Mouse (Mus musculus) midbrain, embryonic 16.5 days (tissue): ENCODE data around the gene Cntn4. TPM values are rescaled to one million over a fixed set of nuclear protein-coding genes. Genes with fewer than 3 reads are reported as not detected.

Experiments
- ATAC-seq: fragments of 200-750 bp; cut with Nextera tagmentation; 2 replicates; pipeline ENCODE4 v1.8.0; 2017; ENCODE audit warnings: moderate TSS enrichment
- H3K27ac ChIP-seq: fragments of 300-500 bp; sonication (generic); 2 replicates; pipeline ENCODE4 v1.5.1; 2014; ENCODE audit warnings: mild to moderate bottlenecking, low read length, mixed read lengths
- H3K27me3 ChIP-seq: fragments of 300-500 bp; sonication (generic); 2 replicates; pipeline ENCODE4 v1.6.1; 2014; ENCODE audit warnings: low read depth, low read length, mixed read lengths; ENCODE audit not compliant: control insufficient read depth, insufficient read depth
- H3K36me3 ChIP-seq: fragments of 300-500 bp; sonication (generic); 2 replicates; pipeline ENCODE4 v1.6.1; 2014; ENCODE audit warnings: mild to moderate bottlenecking, low read length, moderate library complexity, mixed read lengths; ENCODE audit not compliant: control insufficient read depth, insufficient read depth
- H3K4me1 ChIP-seq: fragments of 300-500 bp; sonication (generic); 2 replicates; pipeline ENCODE4 v1.6.1; 2014; ENCODE audit warnings: mild to moderate bottlenecking, low read length, mixed read lengths; ENCODE audit not compliant: control insufficient read depth, insufficient read depth
- H3K4me2 ChIP-seq: fragments of 300-500 bp; sonication (generic); 2 replicates; pipeline ENCODE4 v1.6.1; 2014; ENCODE audit warnings: mild to moderate bottlenecking, low read length, mixed read lengths
- H3K4me3 ChIP-seq: fragments of 300-500 bp; sonication (generic); 2 replicates; pipeline ENCODE4 v1.5.1; 2014; ENCODE audit warnings: low read depth, mild to moderate bottlenecking, low read length, moderate library complexity, mixed read lengths
- H3K9ac ChIP-seq: fragments of 300-500 bp; sonication (generic); 2 replicates; pipeline ENCODE4 v1.6.1; 2014; ENCODE audit warnings: low read depth, low read length, mixed read lengths
- H3K9me3 ChIP-seq: fragments of 300-500 bp; sonication (generic); replicated peaks from 2 replicates; pipeline ENCODE4 v1.6.1; 2014; ENCODE audit warnings: mild to moderate bottlenecking, low read length, mixed read lengths; ENCODE audit not compliant: control insufficient read depth, poor library complexity, severe bottlenecking
- WGBS: fragments of 180-500 bp; shearing (Covaris S2); extraction: QIAGEN DNeasy Blood & Tissue Kit; methylation state at CpG from one replicate; pipeline ENCODE4 v1.1.7; 2014; 5-methylcytosine and 5-hydroxymethylcytosine counted together
- polyA plus RNA-seq: library from polyadenylated mRNA; unstranded; fragments of >200 nt; fragmentation: Nextera tagmentation; extraction: Ambion mirVana; gene quantifications from 2 replicates; pipeline ENCODE4 v1.2.1, GENCODE M21; 2015

Cntn4 gene
- polyA plus RNA-seq: 31.3 and 36.7 TPM in 2 replicates

DNA sequence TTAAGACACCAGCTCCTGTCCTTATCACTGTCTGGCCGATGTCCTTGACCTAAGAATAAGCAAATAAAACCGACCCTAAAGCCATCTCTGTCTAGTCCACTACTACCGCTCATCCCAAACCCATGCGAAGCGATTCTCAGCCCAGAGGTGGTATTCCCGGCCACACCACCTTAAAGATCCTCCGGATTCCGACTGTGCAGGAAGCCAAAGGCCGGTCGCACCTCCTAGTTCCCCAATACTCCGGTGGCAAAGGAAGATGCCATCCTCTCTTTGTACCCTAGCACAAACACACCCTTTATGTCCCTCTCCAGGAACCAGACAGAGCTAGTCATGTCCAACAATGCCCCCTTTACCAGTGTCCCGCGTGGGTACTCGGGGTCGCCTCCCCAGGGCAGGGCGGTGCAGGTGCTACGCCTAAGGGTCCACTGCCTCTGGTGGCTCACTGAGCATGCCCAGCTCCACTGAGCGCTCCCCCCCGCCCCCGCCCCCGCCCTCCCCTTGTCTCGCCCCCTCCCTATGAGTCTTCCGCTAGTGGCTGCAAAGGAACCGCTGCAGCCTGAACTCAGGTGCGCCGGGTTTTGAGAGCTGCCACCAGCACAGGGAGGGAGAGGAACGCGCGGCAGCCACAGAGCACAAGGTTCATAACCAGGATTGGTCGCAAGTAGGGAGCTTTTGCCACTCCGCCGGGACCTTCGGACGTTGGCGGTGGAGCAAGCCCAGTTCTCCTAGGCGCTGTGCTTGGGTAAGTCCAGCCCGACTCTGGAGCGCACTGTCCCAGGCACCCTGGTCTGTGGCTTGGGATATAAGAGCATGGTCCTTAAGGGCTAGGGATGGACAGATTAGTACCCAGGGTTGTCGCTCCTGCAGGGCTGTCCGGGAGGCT, at the start of gene Cntn4:
Gene Cntn4 (plus strand): TSS at position 512 of the 883 bp plus-strand sequence.
- Histone ChIP-seq H3K36me3 (no peaks in the 10 kb centered on the region), H3K4me1 (peaks cover 5% of the 10 kb centered on the region), H3K9ac (peak within 1 kb of the TSS; percentile 76), H3K9me3 (no peaks in the 10 kb centered on the region), H3K4me2 (peak within 1 kb of the TSS; percentile 79), H3K27ac (peak within 1 kb of the TSS; percentile 78), H3K27me3 (no peaks in the 10 kb centered on the region), H3K4me3 (peak within 1 kb of the TSS; percentile 62)
- WGBS: under 1% methylated on average over 37 of the region's 40 CpGs
- peak; percentile 94 for ATAC-seq

DNA sequence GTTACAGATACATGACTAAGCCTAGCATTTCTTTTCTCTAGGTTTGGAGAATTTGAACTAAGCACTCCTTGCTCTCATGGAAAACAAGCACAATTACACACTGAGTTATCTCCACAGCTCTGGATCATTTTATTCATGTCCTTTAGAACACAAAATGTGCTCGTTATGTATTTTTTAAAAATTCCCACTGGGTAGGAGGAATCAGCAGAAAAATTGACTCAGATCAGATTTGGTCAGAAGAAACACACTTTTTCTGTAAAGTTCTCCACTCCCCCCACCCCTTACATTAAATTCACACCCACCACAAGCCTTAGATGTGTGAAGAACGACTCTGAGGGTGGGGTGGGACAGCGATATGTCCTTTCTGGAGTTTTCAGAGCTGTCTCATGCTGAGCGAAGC, 3.2 kb upstream of the Cntn4 start:
- no peak overlapping the region for H3K4me3 ChIP-seq
- H3K9me3 ChIP-seq: no peaks in the 10 kb centered on the region
- H3K9ac ChIP-seq: no peak overlapping the region
- H3K36me3 ChIP-seq: no peaks in the 10 kb centered on the region
- WGBS: 66% methylated on average over 4 of the region's 4 CpGs
- H3K4me2 ChIP-seq: no peak overlapping the region
- ATAC-seq: no peak
- H3K27me3 ChIP-seq: no peaks in the 10 kb centered on the region
- no peak overlapping the region for H3K27ac ChIP-seq
- peaks cover 5% of the 10 kb centered on the region for H3K4me1 ChIP-seq

DNA sequence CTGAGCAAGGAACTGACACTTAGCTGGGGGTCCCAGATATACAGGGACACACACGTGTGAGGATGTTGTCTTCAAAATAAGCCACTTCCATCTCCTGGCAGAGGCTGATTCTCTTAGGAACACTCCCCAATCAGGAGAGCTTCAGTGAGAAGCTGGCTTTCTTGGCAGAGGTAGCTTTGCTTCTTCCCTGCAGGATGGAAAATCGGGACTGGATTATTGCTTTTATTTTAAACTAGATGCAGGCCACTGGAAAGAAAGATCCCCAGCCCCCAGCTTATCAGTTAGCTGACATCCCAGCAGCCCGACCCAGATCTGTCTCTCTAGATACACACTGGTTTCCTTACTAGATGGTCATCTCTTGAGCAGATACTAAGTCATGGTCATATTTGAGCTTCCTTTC, 2.4 kb upstream of the Cntn4 start:
- Histone ChIP-seq H3K4me1 (peaks cover 5% of the 10 kb centered on the region), H3K36me3 (no peaks in the 10 kb centered on the region), H3K9ac (no peak overlapping the region), H3K4me2 (no peak overlapping the region), H3K27me3 (no peaks in the 10 kb centered on the region), H3K9me3 (no peaks in the 10 kb centered on the region), H3K27ac (no peak overlapping the region), H3K4me3 (no peak overlapping the region)
- ATAC-seq: no peak
- WGBS: 37% methylated on average over 3 of the region's 3 CpGs

DNA sequence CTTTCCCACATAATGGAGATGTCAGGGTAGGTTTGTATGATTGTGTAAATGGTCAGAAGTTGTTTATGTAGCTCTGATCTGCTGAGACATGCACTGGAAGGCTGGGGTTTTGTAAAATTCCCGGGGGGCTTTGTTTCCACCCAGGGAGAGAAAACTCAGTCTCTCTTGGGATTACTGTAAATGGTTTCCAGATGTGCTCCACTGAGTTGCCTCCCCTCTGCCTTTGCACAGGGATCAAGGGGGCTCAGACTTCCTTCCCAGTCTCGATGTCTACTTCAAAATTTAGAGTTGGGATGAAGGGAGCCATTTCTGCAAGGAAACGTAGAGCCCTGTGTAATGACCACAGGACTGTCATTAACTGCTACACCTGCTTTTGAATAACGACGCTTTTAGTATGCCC, 823 bp upstream of the Cntn4 start:
- Histone ChIP-seq H3K9me3 (no peaks in the 10 kb centered on the region), H3K4me2 (peak overlapping the region; percentile 79), H3K36me3 (no peaks in the 10 kb centered on the region), H3K4me3 (peak overlapping the region; percentile 62), H3K9ac (peak overlapping the region; percentile 76), H3K27me3 (no peaks in the 10 kb centered on the region), H3K4me1 (peaks cover 5% of the 10 kb centered on the region), H3K27ac (peak overlapping the region; percentile 78)
- ATAC-seq: 0 out of 2 replicates have a peak, but pooled peaks have one; percentile 1
- WGBS: 23% methylated on average over 5 of the region's 5 CpGs

DNA sequence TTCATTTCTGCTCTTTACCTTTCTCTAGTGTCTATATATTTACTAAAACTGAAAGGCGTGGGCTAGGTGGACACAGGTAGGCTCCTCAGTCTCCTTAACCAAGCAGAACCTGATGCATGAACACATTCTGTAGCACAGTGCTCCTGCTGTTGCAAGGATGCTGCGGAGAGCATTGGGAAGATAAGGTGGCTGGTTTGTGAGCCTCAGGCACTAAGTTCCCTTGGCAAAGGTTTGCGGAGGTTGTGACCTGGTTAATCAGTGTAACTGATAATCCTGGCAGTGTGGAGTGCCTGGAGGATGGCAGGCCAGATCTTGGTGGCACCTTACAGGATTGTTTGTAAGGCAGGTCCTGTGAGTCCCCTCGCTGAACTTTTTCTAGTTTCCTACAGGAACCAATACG, 1.3 kb downstream of the Cntn4 start:
- no peak for ATAC-seq
- Histone ChIP-seq H3K9me3 (no peaks in the 10 kb centered on the region), H3K4me3 (peak overlapping the region; percentile 62), H3K36me3 (no peaks in the 10 kb centered on the region), H3K9ac (peak overlapping the region; percentile 42), H3K4me2 (peak overlapping the region; percentile 79), H3K4me1 (peaks cover 5% of the 10 kb centered on the region), H3K27me3 (no peaks in the 10 kb centered on the region), H3K27ac (peak overlapping the region; percentile 43; the same call in 1 of the 2 replicates)
- 7% methylated on average over 5 of the region's 5 CpGs for WGBS

DNA sequence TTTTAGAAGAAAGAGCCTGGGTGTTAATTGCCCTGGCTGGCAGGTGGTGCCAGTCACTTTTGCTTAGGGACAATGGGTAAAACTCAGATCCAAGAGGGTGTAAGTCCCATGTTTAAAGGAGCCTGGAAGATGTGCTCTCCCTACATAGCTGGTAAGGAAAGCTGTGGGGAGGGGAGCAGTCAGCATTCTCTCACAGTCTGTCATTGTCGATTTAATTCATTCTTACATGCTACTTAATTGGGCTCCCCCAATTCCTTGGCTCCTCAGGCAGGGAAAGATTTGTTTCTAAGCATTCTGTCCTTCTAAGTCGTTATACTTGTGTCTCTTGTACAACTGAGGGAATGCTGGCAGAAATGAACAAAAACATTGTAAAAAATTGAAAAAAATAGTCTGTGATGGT, 4.0 kb downstream of the Cntn4 start:
- Histone ChIP-seq H3K4me1 (no peaks in the 10 kb centered on the region; the same call in 1 of the 2 replicates), H3K4me2 (peak overlapping the region; percentile 38), H3K9me3 (no peaks in the 10 kb centered on the region), H3K27me3 (no peaks in the 10 kb centered on the region), H3K36me3 (no peaks in the 10 kb centered on the region), H3K4me3 (0 out of 2 replicates have a peak overlapping the region, but pooled peaks have one; percentile 14), H3K9ac (no peak overlapping the region), H3K27ac (no peak overlapping the region)
- 53% methylated on average over 2 of the region's 2 CpGs for WGBS
- ATAC-seq: no peak

DNA sequence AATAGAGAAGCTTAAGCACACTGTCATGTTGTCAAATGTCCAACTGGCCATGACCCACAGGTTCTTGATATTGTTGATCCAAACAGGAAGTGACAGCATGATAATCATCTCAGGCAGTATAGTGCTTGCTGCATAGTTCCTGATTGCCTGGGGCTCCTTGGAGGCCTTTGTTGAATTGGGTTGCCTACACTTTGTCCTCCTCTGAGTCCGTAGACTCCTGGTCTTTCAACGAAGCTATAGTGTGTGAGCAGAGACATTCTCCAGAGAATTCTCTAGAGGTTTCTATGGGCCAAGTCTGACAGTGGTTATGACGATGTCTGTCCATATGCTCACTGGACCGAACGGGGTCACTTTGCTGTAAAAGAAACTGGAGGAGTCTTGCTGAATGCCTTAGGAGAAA, 5.8 kb downstream of the Cntn4 start:
- no peak for ATAC-seq
- 89% methylated on average over 5 of the region's 5 CpGs for WGBS
- Histone ChIP-seq H3K27me3 (no peaks in the 10 kb centered on the region), H3K4me1 (no peaks in the 10 kb centered on the region; the same call in 1 of the 2 replicates), H3K4me2 (no peak overlapping the region), H3K9me3 (no peaks in the 10 kb centered on the region), H3K27ac (no peak overlapping the region), H3K9ac (no peak overlapping the region), H3K4me3 (no peak overlapping the region), H3K36me3 (no peaks in the 10 kb centered on the region)

DNA sequence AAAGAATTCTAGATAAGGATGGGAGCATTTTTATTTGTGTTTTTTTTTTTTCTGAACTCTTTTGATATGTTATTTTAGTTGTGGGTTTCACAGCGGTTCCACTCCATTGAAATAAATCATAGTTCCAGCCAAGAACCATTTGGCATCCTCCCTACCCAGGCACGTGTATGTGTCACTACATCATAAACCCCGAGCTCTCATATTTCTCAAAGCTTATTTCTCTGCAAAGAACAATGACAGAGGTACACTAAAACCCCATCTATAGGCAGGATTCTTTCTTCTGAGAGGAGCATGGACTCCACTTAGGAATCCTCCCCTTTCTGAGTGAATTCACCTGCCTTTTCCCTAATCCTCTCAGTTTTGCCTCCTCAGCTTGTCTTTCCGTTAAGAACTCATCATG, 6.7 kb downstream of the Cntn4 start:
- H3K4me2 ChIP-seq: no peak overlapping the region
- no peaks in the 10 kb centered on the region for H3K9me3 ChIP-seq
- no peaks in the 10 kb centered on the region for H3K27me3 ChIP-seq
- ATAC-seq: no peak
- WGBS: 55% methylated on average over 4 of the region's 4 CpGs
- H3K4me1 ChIP-seq: no peaks in the 10 kb centered on the region
- no peaks in the 10 kb centered on the region for H3K36me3 ChIP-seq
- no peak overlapping the region for H3K4me3 ChIP-seq
- no peak overlapping the region for H3K27ac ChIP-seq
- H3K9ac ChIP-seq: no peak overlapping the region

DNA sequence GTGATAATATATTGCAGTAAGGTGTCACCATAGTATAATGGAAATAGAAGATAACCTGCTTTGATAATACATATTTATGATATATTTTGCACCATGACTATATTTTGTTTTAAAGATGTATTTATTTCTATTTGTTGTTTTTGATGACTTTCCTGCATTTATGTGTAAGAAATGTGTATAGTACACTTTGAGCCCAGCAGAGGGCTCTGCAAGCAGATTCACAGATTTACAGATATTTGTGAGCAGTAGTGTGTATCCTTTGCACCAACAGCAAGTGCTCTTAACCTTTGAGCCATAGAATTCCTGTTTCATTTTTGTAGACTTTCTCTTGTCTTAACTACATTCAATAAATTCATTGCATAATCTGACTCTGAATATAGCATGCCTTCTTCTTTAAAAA, 10.7 kb downstream of the Cntn4 start:
- Histone ChIP-seq H3K4me1 (no peaks in the 10 kb centered on the region), H3K4me3 (no peak overlapping the region), H3K4me2 (no peak overlapping the region), H3K36me3 (no peaks in the 10 kb centered on the region), H3K9me3 (no peaks in the 10 kb centered on the region), H3K9ac (no peak overlapping the region), H3K27ac (no peak overlapping the region), H3K27me3 (no peaks in the 10 kb centered on the region)
- ATAC-seq: no peak
